Mouse (Mus musculus) kidney, postnatal 10 days (tissue): ENCODE measurements around the gene Hist1h2bj.
A peak's percentile ranks its signal among the peaks of the same experiment; 100 is the strongest.
"Not testable (repeated sequence)": the region's sequence is repeated elsewhere in the genome, so short reads cannot be mapped to it uniquely, and the experiment has no call there.

Source experiments
- DNase-seq: peaks from one replicate; pipeline ENCODE4 v3.0.0; 2021; ENCODE audit warnings: mixed read lengths

Gene Hist1h2bj

GRCm38 (mm10) chr13:22040464-22041141, 2.4 kb upstream of the Hist1h2bj start:
- no peak for DNase-seq

GRCm38 (mm10) chr13:22041142-22041536, 1.9 kb upstream of the Hist1h2bj start, which contains the start of gene Hist1h4i:
Gene Hist1h4i (minus strand): TSS chr13:22041362.
- peak; percentile 97 for DNase-seq

GRCm38 (mm10) chr13:22041651-22042567, 1.1 kb upstream of the Hist1h2bj start:
- no peak for DNase-seq

GRCm38 (mm10) chr13:22043503-22044431, 753 bp downstream of the Hist1h2bj start:
- no peak for DNase-seq

GRCm38 (mm10) chr13:22044432-22045155, 1.6 kb downstream of the Hist1h2bj start:
- no peak for DNase-seq

GRCm38 (mm10) chr13:22045311-22045710, 2.3 kb downstream of the Hist1h2bj start:
- DNase-seq = no peak

- no peak for DNase-seq
Measured at GRCm38 (mm10) chr13:22049041-22049440, 6.0 kb downstream of the Hist1h2bj start.

- DNase-seq = peak; percentile 59
Measured at GRCm38 (mm10) chr13:22049737-22050440, 6.9 kb downstream of the Hist1h2bj start.

GRCm38 (mm10) chr13:22050591-22051522, 7.8 kb downstream of the Hist1h2bj start:
- DNase-seq = peak; percentile 95

- DNase-seq = no peak
Measured at GRCm38 (mm10) chr13:22051523-22051859, 8.5 kb downstream of the Hist1h2bj start.

- no peak for DNase-seq
Measured at GRCm38 (mm10) chr13:22053754-22054153, 10.7 kb downstream of the Hist1h2bj start.

GRCm38 (mm10) chr13:22061422-22061821, 18.4 kb downstream of the Hist1h2bj start:
- DNase-seq = no peak

- no peak for DNase-seq
Measured at GRCm38 (mm10) chr13:22063468-22063867, 20.5 kb downstream of the Hist1h2bj start.

GRCm38 (mm10) chr13:22084140-22084539, 41.1 kb downstream of the Hist1h2bj start, which contains the start of gene Vmn1r188:
Gene Vmn1r188 (plus strand): TSS chr13:22084440.
- DNase-seq = not testable (repeated sequence)
